ENCODE assay signal across 9 mouse cellular contexts in genomic region chr7:29367166-29368003, GRCm38 (mm10).
DNase-seq lines count a peak whose midpoint lies in the region; ATAC-seq and TF ChIP-seq lines count a peak whose summit lies in the region.
"Had no signal": no experiment of that assay in that cellular context is flagged by ENCODE, and none has a peak within 500 bp of the region (broad histone marks: within the 10 kb centered on the region; RNA-seq: fewer than 3 reads in every experiment).

No protein-coding gene starts in this region.

- WGBS in intestine, embryonic 15.5 days = 83% methylated on average over 13 of the region's 13 CpGs
- 84% methylated on average over 13 of the region's 13 CpGs for WGBS in intestine, postnatal 0 days
- 60% methylated on average over 13 of the region's 13 CpGs for WGBS in hindbrain, postnatal 0 days
- 56% methylated on average over 13 of the region's 13 CpGs for WGBS in olfactory bulb, adult 2 months

- no peak overlapping the region for H3K4me3 ChIP-seq in intestine, embryonic 15.5 days (replicated peaks)
- no peak overlapping the region for H3K4me3 ChIP-seq in intestine, postnatal 0 days (ENCODE audit: low read depth, low read length)
- no peak overlapping the region for H3K4me3 ChIP-seq in hindbrain, postnatal 0 days (ENCODE audit: low read length)
- no peak overlapping the region for H3K4me3 ChIP-seq in olfactory bulb, adult 2 months (ENCODE audit: insufficient read depth, low read depth, low read length)
- H3K4me3 ChIP-seq: heart, embryonic 15.5 days had no signal

- peaks cover 21% of the 10 kb centered on the region for H3K36me3 ChIP-seq in intestine, embryonic 15.5 days
- peaks cover 70% of the 10 kb centered on the region for H3K36me3 ChIP-seq in intestine, postnatal 0 days (ENCODE audit: control insufficient read depth, insufficient read depth)
- H3K36me3 ChIP-seq in hindbrain, postnatal 0 days (ENCODE audit: insufficient read depth, low read length) = peaks cover 21% of the 10 kb centered on the region; the same call in 1 of the 2 replicates
- H3K36me3 ChIP-seq: heart, embryonic 15.5 days had no signal

- DNase-seq in cerebellum, postnatal 14 days = peak; percentile 57 to 58
- peak; percentile 83 for DNase-seq in hindbrain, postnatal 0 days (ENCODE audit: low spot score)
- no peak for DNase-seq in adrenal gland, postnatal 10 days
- DNase-seq in kidney, adult 11 months = no peak

- peak; percentile 20; the same call in 1 of the 2 replicates for ATAC-seq in intestine, embryonic 15.5 days
- ATAC-seq in intestine, postnatal 0 days = no peak
- ATAC-seq in hindbrain, postnatal 0 days = peak; percentile 94
- no peak for ATAC-seq in erythroblast, adult 5-6 weeks (replicated peaks; ENCODE audit: low FRiP score, poor library complexity, severe bottlenecking)

- TF ChIP-seq POLR2A in olfactory bulb, adult 2 months (IDR thresholded peaks at IDR 0.05; ENCODE audit: insufficient read depth, low read depth, low read length) = no peak

- no peak for TF ChIP-seq CTCF in intestine, postnatal 0 days (IDR thresholded peaks at IDR 0.05; ENCODE audit: low read depth)
- TF ChIP-seq CTCF in hindbrain, postnatal 0 days (IDR thresholded peaks at IDR 0.05; ENCODE audit: low read depth) = no peak
- no peak for TF ChIP-seq CTCF in olfactory bulb, adult 2 months (IDR thresholded peaks at IDR 0.05; ENCODE audit: insufficient read depth, low read depth, low read length)

- H3K27ac ChIP-seq in intestine, embryonic 15.5 days = no peak overlapping the region
- H3K27ac ChIP-seq in intestine, postnatal 0 days (ENCODE audit: low read depth, low read length) = no peak overlapping the region; the same call in 1 of the 2 replicates
- peak overlapping the region; percentile 90 for H3K27ac ChIP-seq in hindbrain, postnatal 0 days
- H3K27ac ChIP-seq in olfactory bulb, adult 2 months (ENCODE audit: insufficient read depth, low read depth, low read length) = peak overlapping the region; percentile 87
- H3K27ac ChIP-seq: heart, embryonic 15.5 days had no signal

- no peaks in the 10 kb centered on the region for H3K9me3 ChIP-seq in intestine, embryonic 15.5 days
- no peaks in the 10 kb centered on the region for H3K9me3 ChIP-seq in intestine, postnatal 0 days (ENCODE audit: control insufficient read depth)
- no peaks in the 10 kb centered on the region for H3K9me3 ChIP-seq in hindbrain, postnatal 0 days (ENCODE audit: low read length)
- H3K9me3 ChIP-seq: heart, embryonic 15.5 days had no signal

- no peak overlapping the region for H3K4me2 ChIP-seq in intestine, embryonic 15.5 days (replicated peaks)
- H3K4me2 ChIP-seq in intestine, postnatal 0 days (replicated peaks; ENCODE audit: low read depth) = no peak overlapping the region
- no peak overlapping the region for H3K4me2 ChIP-seq in hindbrain, postnatal 0 days (ENCODE audit: low read depth, low read length)
- H3K4me2 ChIP-seq: heart, embryonic 15.5 days had no signal

- no peak overlapping the region for H3K9ac ChIP-seq in intestine, embryonic 15.5 days
- no peak overlapping the region for H3K9ac ChIP-seq in intestine, postnatal 0 days (ENCODE audit: low read depth, low read length)
- no peak overlapping the region for H3K9ac ChIP-seq in hindbrain, postnatal 0 days (replicated peaks; ENCODE audit: low read length)
- H3K9ac ChIP-seq: heart, embryonic 15.5 days had no signal

- no peaks in the 10 kb centered on the region for H3K4me1 ChIP-seq in intestine, embryonic 15.5 days (replicated peaks)
- no peaks in the 10 kb centered on the region for H3K4me1 ChIP-seq in intestine, postnatal 0 days (replicated peaks; ENCODE audit: control insufficient read depth, insufficient read depth, low read length)
- 0 out of 2 replicates have a peak, but pooled peaks cover 3% of the 10 kb centered on the region for H3K4me1 ChIP-seq in hindbrain, postnatal 0 days (ENCODE audit: insufficient read depth, low read length)
- H3K4me1 ChIP-seq in olfactory bulb, adult 2 months (ENCODE audit: control insufficient read depth, insufficient read depth, low read length) = peaks cover 23% of the 10 kb centered on the region
- H3K4me1 ChIP-seq: heart, embryonic 15.5 days had no signal

- no peaks in the 10 kb centered on the region for H3K27me3 ChIP-seq in intestine, embryonic 15.5 days (replicated peaks)
- no peaks in the 10 kb centered on the region for H3K27me3 ChIP-seq in intestine, postnatal 0 days (replicated peaks; ENCODE audit: control insufficient read depth, insufficient read depth, low read length)
- no peaks in the 10 kb centered on the region for H3K27me3 ChIP-seq in hindbrain, postnatal 0 days (ENCODE audit: insufficient read depth, low read length)
- H3K27me3 ChIP-seq: heart, embryonic 15.5 days had no signal

Comparison
In these comparisons a context has a peak if more than half of its experiments do, and no peak if none do; other contexts are left out.
1. ATAC-seq: peak in intestine, embryonic 15.5 days (single experiment) and hindbrain, postnatal 0 days (single experiment); none in intestine, postnatal 0 days (single experiment) and erythroblast, adult 5-6 weeks (single experiment).
2. H3K27ac ChIP-seq: peak in hindbrain, postnatal 0 days (single experiment) and olfactory bulb, adult 2 months (single experiment); none in intestine, embryonic 15.5 days (single experiment) and intestine, postnatal 0 days (single experiment).
3. DNase-seq: peak in cerebellum, postnatal 14 days (2 of 2) and hindbrain, postnatal 0 days (single experiment); none in adrenal gland, postnatal 10 days (single experiment) and kidney, adult 11 months (single experiment).